Mouse (Mus musculus) G1E (cell line): Measurements from ENCODE around the gene Larp1.

Experiments
- CTCF ChIP-seq: IDR thresholded peaks from 2 replicates; pipeline ENCODE4 v1.5.1; 2012; ENCODE audit warnings: low read depth, low read length, inconsistent platforms, mixed read lengths
- GATA1 ChIP-seq: IDR thresholded peaks from 2 replicates; pipeline ENCODE4 v1.6.1; 2012; ENCODE audit warnings: borderline replicate concordance, low read length, inconsistent platforms, mixed read lengths
- GATA2 ChIP-seq: IDR thresholded peaks from 2 replicates; pipeline ENCODE4 v1.6.1; 2012; ENCODE audit warnings: low read depth, low read length, inconsistent platforms, borderline replicate concordance
- POLR2AphosphoS5 ChIP-seq: IDR thresholded peaks from 2 replicates; pipeline ENCODE4 v1.6.1; 2012; ENCODE audit warnings: low read depth, low read length, inconsistent platforms; ENCODE audit not compliant: insufficient replicate concordance
- TAL1 ChIP-seq: conservative IDR thresholded peaks from 2 replicates; pipeline ENCODE4 v1.6.1; 2012; ENCODE audit warnings: low read depth, low read length, inconsistent platforms, mixed read lengths

DNA sequence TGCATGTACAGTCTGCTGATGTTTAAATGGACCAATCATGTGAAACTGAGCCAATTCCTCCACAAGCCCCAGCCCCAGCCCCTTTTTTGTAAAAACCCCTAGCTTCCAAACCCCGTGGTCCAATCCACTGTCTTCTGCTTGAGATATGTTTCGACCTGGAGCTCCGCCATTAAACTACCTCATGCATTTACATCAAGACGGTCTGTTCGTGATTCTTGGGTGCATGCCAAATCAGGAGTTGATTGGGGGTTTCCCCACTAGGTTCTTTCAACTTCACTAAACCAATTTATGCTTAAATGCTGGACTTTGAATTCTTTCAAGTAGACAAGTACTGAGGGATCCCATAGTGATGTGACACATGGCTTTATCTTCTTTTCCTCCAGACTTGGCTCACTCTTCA is 40.6 kb upstream of the Larp1 start:
- TF ChIP-seq CTCF (no peak), GATA1 (no peak), POLR2AphosphoS5 (no peak), GATA2 (no peak), TAL1 (no peak)
